ENCODE assay signal across 15 mouse cellular contexts in the genomic region with DNA sequence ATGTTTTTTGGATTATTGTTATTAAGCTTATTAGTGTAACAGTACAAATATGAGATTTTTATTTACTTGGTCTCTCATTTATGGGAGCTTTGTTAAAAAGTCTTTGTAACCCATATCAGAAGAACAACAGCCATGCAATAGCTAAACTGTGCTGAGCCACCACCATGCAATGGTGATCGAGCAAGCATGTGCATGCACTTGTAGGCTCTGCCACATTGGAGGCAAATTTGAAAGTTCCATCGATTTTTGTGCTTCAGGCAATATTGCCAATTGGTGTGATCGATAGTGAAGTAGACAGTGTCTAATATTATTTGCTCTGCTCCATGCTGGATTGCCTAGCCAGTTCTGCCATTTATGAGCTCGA.
DNase-seq lines count a peak whose midpoint lies in the region; ATAC-seq and TF ChIP-seq lines count a peak whose summit lies in the region.
"Had no signal": no experiment of that assay in that cellular context is flagged by ENCODE, and none has a peak within 500 bp of the region (broad histone marks: within the 10 kb centered on the region; RNA-seq: fewer than 3 reads in every experiment).

No protein-coding gene starts in this region.

- no peak for TF ChIP-seq POLR2A in embryonic fibroblast, embryonic 13.5 days (IDR thresholded peaks at IDR 0.05; ENCODE audit: low read depth, low read length)

- no peak for DNase-seq in limb, embryonic 10.5 days (ENCODE audit: low spot score)
- no peak for DNase-seq in hindbrain, embryonic 14.5 days (ENCODE audit: low spot score)
- no peak for DNase-seq in heart, adult 8-10 months (ENCODE audit: low spot score)
- no peak for DNase-seq in thymus, postnatal 4 days
- DNase-seq: adrenal gland, adult 8-10 months; liver, embryonic 13.5 days; lung, adult 2 months; right cerebral cortex, postnatal 25 days; spleen, adult 18-20 months had no signal

- H3K27ac ChIP-seq in limb, embryonic 13.5 days: no peak overlapping the region
- H3K27ac ChIP-seq in limb, embryonic 10.5 days: no peak overlapping the region
- peak overlapping the region; percentile 15; the same call in 1 of the 2 replicates for H3K27ac ChIP-seq in embryonic fibroblast, embryonic 13.5 days (ENCODE audit: insufficient read depth, low read length)
- H3K27ac ChIP-seq in forebrain, embryonic 12.5 days: no peak overlapping the region
- no peak overlapping the region for H3K27ac ChIP-seq in hindbrain, embryonic 14.5 days
- H3K27ac ChIP-seq: embryonic facial prominence, embryonic 12.5 days; heart, embryonic 10.5 days; liver, embryonic 13.5 days had no signal

- no peaks in the 10 kb centered on the region for H3K9me3 ChIP-seq in limb, embryonic 13.5 days
- H3K9me3 ChIP-seq in limb, embryonic 10.5 days (replicated peaks): no peaks in the 10 kb centered on the region
- H3K9me3 ChIP-seq in forebrain, embryonic 12.5 days: no peaks in the 10 kb centered on the region
- H3K9me3 ChIP-seq in hindbrain, embryonic 14.5 days (ENCODE audit: control insufficient read depth, low read length): no peaks in the 10 kb centered on the region
- H3K9me3 ChIP-seq: embryonic facial prominence, embryonic 12.5 days; heart, embryonic 10.5 days; liver, embryonic 13.5 days had no signal

- no peaks in the 10 kb centered on the region for H3K36me3 ChIP-seq in limb, embryonic 13.5 days
- H3K36me3 ChIP-seq in limb, embryonic 10.5 days: no peaks in the 10 kb centered on the region
- no peaks in the 10 kb centered on the region for H3K36me3 ChIP-seq in forebrain, embryonic 12.5 days (replicated peaks)
- no peaks in the 10 kb centered on the region for H3K36me3 ChIP-seq in hindbrain, embryonic 14.5 days (replicated peaks; ENCODE audit: control insufficient read depth, insufficient read depth)
- H3K36me3 ChIP-seq: embryonic facial prominence, embryonic 12.5 days; heart, embryonic 10.5 days; liver, embryonic 13.5 days had no signal

- no peak overlapping the region for H3K4me2 ChIP-seq in limb, embryonic 13.5 days (replicated peaks)
- no peak overlapping the region for H3K4me2 ChIP-seq in forebrain, embryonic 12.5 days
- no peak overlapping the region for H3K4me2 ChIP-seq in hindbrain, embryonic 14.5 days (replicated peaks)
- H3K4me2 ChIP-seq: embryonic facial prominence, embryonic 12.5 days; liver, embryonic 13.5 days had no signal

- H3K9ac ChIP-seq in limb, embryonic 13.5 days: no peak overlapping the region
- H3K9ac ChIP-seq in forebrain, embryonic 12.5 days: no peak overlapping the region
- H3K9ac ChIP-seq in hindbrain, embryonic 14.5 days: no peak overlapping the region
- H3K9ac ChIP-seq: embryonic facial prominence, embryonic 12.5 days; liver, embryonic 13.5 days had no signal

- 71% methylated on average over 4 of the region's 4 CpGs for WGBS in limb, embryonic 13.5 days
- WGBS in limb, embryonic 10.5 days: 80% methylated on average over 4 of the region's 4 CpGs
- 49% methylated on average over 4 of the region's 4 CpGs for WGBS in forebrain, embryonic 12.5 days
- 43% methylated on average over 4 of the region's 4 CpGs for WGBS in hindbrain, embryonic 14.5 days

- no peak overlapping the region for H3K4me3 ChIP-seq in limb, embryonic 13.5 days
- H3K4me3 ChIP-seq in limb, embryonic 10.5 days: no peak overlapping the region
- no peak overlapping the region for H3K4me3 ChIP-seq in embryonic fibroblast, embryonic 13.5 days (ENCODE audit: insufficient read depth, low read length)
- no peak overlapping the region for H3K4me3 ChIP-seq in forebrain, embryonic 12.5 days (replicated peaks)
- H3K4me3 ChIP-seq in hindbrain, embryonic 14.5 days (replicated peaks; ENCODE audit: low read length): no peak overlapping the region
- H3K4me3 ChIP-seq: embryonic facial prominence, embryonic 12.5 days; erythroblast, embryonic 14.5 days; heart, embryonic 10.5 days; liver, embryonic 13.5 days had no signal

- H3K27me3 ChIP-seq in limb, embryonic 13.5 days: 0 out of 2 replicates have a peak, but pooled peaks cover 2% of the 10 kb centered on the region
- no peaks in the 10 kb centered on the region for H3K27me3 ChIP-seq in limb, embryonic 10.5 days (ENCODE audit: low read depth, poor library complexity, severe bottlenecking)
- peaks cover 7% of the 10 kb centered on the region; the same call in 1 of the 2 replicates for H3K27me3 ChIP-seq in forebrain, embryonic 12.5 days
- H3K27me3 ChIP-seq in hindbrain, embryonic 14.5 days (ENCODE audit: control insufficient read depth, insufficient read depth, low read length): no peaks in the 10 kb centered on the region
- H3K27me3 ChIP-seq: embryonic facial prominence, embryonic 12.5 days; liver, embryonic 13.5 days had no signal

- peaks cover 22% of the 10 kb centered on the region for H3K4me1 ChIP-seq in limb, embryonic 13.5 days
- peaks cover 37% of the 10 kb centered on the region for H3K4me1 ChIP-seq in limb, embryonic 10.5 days
- H3K4me1 ChIP-seq in embryonic fibroblast, embryonic 13.5 days (ENCODE audit: control insufficient read depth, insufficient read depth, low read length): 0 out of 2 replicates have a peak, but pooled peaks cover 12% of the 10 kb centered on the region
- H3K4me1 ChIP-seq in forebrain, embryonic 12.5 days: peaks cover 9% of the 10 kb centered on the region
- 0 out of 2 replicates have a peak, but pooled peaks cover 4% of the 10 kb centered on the region for H3K4me1 ChIP-seq in hindbrain, embryonic 14.5 days (replicated peaks; ENCODE audit: control insufficient read depth, insufficient read depth, low read length)
- H3K4me1 ChIP-seq: liver, embryonic 13.5 days had no signal

- peak; percentile 24; the same call in 1 of the 2 replicates for ATAC-seq in limb, embryonic 13.5 days (ENCODE audit: low FRiP score, low read depth)
- ATAC-seq in forebrain, embryonic 12.5 days (ENCODE audit: low FRiP score): peak; percentile 57; the same call in 1 of the 2 replicates
- ATAC-seq in hindbrain, embryonic 14.5 days (ENCODE audit: low FRiP score): peak; percentile 55; the same call in 1 of the 2 replicates

- TF ChIP-seq CTCF in embryonic fibroblast, embryonic 13.5 days (IDR thresholded peaks at IDR 0.05; ENCODE audit: borderline replicate concordance, insufficient read depth, low read length): no peak
